Mouse (Mus musculus) 416B (cell line): ENCODE measurements around the gene Gm4858.
"Not testable (repeated sequence)": the region's sequence is repeated elsewhere in the genome, so short reads cannot be mapped to it uniquely, and the experiment has no call there.

Experiments
- DNase-seq: peaks from one replicate; pipeline ENCODE4 v3.0.0; 2011; ENCODE audit warnings: low read depth

Gm4858 gene

DNA sequence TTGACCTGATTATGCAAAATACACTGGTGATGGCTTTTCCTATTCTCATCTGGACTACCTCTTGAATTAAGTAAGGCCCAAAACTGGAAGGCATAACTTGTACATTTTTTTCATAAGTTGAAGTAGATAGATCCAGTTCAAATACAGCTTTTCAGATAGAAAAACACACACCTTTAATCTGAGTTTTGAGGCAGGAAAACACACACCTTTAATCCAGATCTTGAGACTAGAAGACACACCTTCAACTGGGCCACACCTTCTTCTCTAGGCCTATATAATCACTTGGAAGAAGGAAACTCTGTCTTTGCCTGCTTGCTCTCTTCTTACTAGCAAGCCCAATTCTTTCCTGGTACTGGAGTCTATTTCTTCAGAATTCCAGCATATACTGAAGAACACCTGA is at the start of gene Gm4858:
Gene Gm4858 (plus strand): TSS at position 301 of the 400 bp plus-strand sequence.
- not testable (repeated sequence) for DNase-seq

DNA sequence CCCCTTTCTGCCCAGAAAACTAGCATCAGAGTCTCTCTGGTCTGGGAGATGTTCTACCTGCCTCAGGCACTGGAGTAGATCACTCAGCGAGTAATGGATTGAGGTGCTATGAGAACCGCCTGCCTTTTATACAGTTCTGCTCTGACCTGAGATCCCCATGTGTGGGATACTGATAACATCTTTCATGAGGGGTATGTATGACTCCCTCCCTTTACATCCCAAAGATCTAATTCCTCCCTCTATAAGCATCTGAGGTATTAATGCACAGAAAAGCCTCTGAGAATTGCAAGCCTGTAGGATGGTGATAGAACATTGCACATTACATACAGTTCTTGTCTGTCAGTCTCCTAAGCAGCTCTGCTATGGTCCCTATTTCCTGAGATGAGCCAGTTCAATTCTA is 49.7 kb upstream of the Gm4858 start, which contains the start of gene Lce1m:
Gene Lce1m (minus strand): TSS at position 101 of the 400 bp plus-strand sequence.
- DNase-seq, result no peak

DNA sequence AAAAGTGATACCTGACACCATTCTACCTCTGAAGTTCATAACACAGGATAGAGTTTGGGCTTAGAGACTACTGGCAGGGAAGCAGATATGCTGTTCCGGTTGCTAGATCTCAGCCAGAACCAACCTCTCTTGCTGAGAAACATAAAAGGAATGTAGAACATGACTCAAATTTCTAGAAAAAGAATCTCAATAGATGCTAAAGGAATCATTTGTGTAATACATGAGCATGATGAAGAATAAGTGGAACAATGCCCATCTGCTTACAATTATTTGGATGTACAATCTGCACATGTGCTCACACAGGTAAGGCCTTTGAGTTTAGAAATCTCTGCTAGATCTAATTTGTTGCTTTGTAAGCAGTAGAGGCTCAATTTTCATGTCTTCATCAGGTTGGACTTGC is 47.5 kb upstream of the Gm4858 start:
- no peak for DNase-seq

DNA sequence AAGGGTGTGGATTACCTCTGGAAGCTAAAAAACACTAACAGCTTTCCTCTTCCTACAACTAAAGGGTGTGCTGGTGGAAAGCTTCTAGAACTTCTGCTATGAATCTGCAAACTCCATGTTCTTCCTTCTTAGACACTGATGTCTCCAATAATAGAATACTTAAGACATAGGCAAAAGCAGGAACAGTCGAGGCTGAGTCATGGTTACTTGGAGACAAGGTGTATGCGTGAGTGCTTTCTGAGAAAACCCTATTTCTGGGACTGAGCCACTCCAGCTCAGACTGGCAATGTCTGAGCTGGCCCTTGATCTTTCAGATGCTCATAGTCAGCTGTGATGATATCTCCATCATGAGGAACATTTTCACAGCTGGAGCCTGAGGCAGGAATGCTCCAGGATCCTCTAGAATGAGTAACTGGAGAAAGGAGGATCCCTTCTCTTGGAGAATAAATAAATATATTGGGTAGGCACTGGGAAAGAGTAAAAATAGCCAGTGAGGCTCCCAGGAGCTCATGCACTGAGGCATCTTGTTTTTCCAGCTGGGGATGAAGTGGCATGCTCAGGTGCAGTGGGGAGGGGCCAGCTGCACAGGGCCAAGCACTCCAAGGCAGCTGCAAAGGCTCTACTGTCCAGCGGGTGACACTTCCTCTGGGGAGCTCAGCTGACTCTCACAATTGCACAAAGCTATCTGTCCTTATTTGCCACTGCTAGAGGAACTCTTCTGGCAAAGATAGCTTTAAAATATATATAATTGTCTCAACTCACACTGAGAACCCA is 45.0 kb upstream of the Gm4858 start:
- no peak for DNase-seq

DNA sequence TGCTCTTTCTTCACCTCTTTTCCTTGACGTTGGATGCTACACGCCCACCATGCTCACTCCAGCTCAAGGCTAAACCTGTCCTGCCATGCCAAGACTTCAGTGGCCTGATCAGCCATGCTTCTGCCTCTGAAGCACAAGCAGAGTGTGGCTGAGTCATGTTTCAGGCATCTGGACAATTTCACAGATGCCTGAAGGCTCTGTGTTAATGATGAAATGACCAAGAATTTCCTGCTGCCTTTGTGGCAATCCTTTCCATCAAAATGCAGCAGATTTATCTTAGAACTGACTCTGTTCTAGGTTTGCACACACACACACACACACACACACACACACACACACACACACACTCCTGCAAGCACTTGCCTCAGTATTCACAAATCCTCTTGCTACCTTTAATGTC is 43.1 kb upstream of the Gm4858 start:
- no peak for DNase-seq

DNA sequence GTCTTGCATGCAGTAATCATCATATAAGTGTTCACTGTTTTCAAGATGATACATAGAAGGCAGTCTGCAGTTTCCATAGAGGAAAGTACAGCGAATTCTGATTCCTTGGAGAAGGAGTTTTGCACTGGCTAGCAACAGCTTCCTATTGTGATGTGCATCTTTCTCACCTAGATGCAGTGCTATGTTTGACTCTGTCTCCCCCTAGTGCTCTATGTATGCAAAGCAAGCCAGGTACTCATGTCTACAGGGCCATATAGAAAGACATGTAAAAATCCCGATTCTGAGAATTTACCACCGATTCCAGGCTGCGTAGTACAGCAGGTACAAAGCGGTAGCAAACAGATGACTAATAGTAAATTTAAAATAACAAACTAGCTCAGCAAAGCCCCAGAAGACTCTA is 37.2 kb upstream of the Gm4858 start:
- DNase-seq, result peak; percentile 61

DNA sequence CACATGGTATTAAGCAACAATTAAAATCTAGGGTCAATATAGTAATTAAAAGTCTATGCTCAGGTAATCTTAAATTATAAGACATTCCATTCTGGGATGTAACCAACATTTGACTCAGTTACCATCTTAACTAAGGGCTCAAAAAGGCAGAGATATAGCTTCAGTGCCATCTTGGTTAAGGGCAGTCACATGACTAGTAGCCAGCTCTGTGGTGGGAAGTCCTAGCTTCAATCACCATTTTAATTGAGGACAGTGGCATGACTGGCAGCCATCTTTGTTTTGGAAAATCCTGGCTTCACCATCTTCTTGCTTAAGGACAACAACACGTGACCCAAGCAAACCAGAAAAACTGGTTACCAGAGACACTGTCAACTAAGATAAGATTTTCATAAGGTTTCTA is 18.4 kb upstream of the Gm4858 start:
- DNase-seq, result no peak

DNA sequence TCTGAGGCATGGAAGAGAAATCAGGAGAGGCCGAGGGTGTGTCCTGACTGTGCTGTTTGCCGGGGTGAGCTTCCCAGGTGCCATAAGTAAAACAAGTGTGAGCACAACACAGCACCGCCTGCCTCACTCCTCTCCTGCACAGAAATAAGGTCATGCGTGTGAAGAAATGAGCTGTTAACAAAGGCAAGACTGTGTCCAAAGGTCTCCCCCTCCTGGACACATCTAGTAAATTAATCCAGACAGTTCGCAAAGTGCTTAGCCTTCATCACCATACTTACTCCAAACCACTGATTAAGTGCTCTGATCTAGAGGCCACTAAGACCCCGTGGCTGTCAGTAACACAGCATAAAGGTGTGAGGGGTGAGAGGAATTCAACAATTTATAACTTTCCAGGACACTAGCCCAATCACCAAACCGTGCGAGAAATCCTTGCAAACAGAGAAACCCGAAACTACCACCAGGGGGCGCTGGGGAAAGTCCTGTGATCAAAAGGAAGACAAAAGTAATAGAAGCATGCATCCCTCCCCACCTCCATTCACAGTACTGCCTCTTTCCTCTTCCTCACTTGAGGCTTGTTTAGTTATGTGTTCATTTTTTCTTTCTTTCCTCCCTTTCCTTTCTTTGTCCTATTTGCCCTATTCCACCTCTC is 15.7 kb upstream of the Gm4858 start:
- peak; percentile 37 for DNase-seq

DNA sequence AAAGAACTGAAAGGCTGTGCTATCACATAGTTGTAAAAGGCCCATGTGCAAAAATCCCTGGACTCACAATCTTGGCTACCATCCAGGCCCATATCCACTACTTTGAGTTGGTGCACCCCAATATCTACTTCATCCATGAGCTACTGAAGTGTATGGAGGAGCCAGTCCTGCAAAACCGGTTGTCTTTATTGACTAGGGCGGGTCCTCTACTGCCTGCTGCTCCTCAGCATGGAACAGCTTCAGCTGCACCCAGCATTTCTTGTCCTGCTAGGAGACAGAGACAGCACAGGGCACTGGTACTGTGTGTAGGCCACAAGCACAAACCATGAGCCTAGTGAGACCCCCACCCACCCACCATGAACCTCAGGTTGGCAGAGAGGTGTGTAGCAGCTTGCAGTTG is 18.0 kb downstream of the Gm4858 start:
- DNase-seq, result no peak

DNA sequence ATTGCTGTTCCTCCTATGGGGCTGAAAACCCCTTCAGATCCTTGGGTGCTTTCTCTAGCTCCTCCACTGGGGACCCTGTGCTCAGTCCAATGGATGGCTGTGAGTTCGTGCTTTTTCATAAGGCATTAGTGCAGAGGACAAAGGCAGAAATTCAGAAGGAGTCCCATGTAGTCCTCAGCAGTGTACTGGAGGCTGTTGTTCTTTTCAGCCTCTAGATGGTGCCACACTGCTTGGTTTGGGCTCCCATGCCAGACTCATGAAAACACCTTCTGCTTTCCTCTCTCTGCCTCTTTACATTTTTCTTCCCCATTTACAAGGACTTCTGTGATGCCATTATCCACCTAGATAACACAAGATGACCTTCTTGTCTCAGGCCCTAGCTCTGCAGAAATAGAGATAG is 25.0 kb downstream of the Gm4858 start:
- DNase-seq, result peak; percentile 15

DNA sequence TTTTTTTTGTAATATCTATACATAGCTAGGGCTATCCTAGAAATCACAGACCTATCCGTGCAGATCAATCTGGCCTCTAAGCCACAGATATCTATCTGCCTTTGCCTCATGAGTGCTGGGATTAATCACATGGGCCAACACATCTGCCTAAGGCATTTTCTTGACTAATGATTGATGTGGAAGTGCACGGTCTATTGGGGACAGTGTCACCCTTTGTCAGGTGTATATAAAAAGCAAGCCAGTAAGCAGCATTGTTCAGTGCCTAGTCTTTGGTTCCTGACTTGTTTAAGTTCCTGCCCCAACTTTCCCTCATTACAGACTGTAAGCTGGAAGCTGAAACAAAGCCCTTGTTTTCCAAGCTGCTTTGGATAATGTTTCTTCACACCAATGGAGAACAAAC is 27.8 kb downstream of the Gm4858 start:
- no peak for DNase-seq

DNA sequence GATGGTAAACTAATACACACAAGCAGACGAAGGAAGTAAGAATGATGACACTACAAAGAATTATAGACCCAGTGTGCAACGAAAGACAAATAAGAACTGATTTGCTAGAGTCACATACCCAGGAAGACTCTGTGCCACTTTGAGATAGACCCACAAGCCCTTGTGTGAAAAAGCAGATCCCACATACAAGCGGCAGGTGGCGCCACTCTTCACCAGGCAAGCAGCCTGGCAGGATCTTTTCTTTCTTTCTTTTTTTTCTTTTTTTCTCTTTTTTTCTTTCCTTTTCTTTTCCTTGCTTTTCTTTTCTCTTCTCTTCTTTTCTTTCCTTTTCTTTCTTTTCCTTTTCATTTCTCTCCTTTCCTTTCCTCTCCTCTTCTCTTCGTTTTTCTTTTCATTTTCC is 43.0 kb downstream of the Gm4858 start:
- DNase-seq, result peak; percentile 50

DNA sequence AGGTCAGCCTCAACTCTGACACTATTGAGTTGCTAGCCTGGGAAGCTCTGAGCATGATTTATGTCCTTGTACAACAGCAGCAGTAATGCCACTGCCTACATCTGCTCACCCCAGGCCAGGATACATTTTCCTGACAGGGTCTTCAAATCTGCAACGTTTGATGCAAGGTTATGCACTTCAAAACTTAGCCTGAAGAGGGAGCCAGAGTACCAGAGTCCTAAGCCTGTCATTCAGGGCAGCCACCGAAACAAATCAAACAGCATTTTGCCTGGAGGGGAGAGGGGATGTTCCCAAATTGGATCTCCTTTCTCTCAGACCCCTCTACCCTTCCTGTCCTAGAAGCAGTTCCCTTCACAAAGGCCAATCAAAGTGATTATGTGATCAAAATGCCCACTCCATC is 45.9 kb downstream of the Gm4858 start:
- DNase-seq, result peak; percentile 35

DNA sequence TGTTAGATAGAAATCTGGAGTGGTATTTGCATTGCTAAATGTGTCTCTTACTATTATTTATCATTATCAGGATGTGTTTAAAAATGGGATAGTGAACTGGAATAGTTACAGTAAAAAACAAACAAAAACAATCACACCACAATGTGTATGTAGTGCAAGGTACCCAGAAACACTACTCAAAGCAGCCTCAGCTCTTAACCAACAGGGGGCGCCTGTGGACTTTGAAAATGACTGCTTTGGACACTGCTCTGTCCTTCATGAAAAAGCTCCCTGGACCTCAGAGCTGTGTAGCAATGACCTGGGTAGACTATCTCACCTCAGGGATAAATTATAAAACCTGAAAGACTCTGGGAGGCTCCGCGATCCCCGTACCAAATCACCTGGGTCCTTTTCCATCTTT is 50.5 kb downstream of the Gm4858 start:
- DNase-seq, result peak; percentile 34
